Mouse (Mus musculus): ENCODE results near the gene Ppef2. TPM values are rescaled to one million over a fixed set of nuclear protein-coding genes. Genes with fewer than 3 reads are reported as not detected.
A peak's percentile ranks its signal among the peaks of the same experiment; 100 is the strongest.

Ppef2 gene
- polyA plus RNA-seq, 1 experiment from 2014 or later = 0.36 TPM

DNA sequence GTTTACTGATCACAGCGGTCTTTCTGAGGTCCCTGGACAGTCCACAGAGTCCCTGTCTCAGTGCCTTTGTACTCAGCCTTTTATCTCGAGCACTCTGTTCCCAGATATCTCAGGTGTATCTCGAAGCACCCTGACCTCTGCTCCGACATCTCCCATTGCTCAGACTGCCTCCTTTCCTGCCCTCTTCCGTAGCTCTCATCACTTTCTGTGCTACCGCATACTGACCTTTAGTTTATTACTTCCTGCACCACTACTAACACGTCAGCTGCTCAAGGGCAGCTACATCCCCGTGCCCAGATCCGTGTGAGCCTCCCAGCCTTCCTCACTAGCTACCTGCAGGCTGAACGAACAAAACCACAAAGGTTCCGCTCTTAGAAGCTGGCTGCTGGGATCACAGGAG lies 7.5 kb downstream of the Ppef2 start:
- DNase-seq (ENCODE audit: low spot score) (no peak), ATAC-seq (replicated peaks; ENCODE audit: low FRiP score) (no peak)
- Histone ChIP-seq H3K27ac (ENCODE audit: low read depth, low read length) (no peak overlapping the region), H3K27me3 (replicated peaks; ENCODE audit: control insufficient read depth, insufficient read depth, low read length) (peaks cover 13% of the 10 kb centered on the region), H3K4me3 (ENCODE audit: low read depth, low read length) (no peak overlapping the region), H3K9me3 (ENCODE audit: control insufficient read depth, low read length) (no peaks in the 10 kb centered on the region), H3K4me2 (no peak overlapping the region), H3K9ac (ENCODE audit: low read depth, low read length) (no peak overlapping the region), H3K4me1 (replicated peaks; ENCODE audit: control insufficient read depth, insufficient read depth, low read length) (no peaks in the 10 kb centered on the region), H3K36me3 (ENCODE audit: control insufficient read depth, insufficient read depth, low read length) (no peaks in the 10 kb centered on the region)
- WGBS = 72% methylated on average over 11 of the region's 11 CpGs

DNA sequence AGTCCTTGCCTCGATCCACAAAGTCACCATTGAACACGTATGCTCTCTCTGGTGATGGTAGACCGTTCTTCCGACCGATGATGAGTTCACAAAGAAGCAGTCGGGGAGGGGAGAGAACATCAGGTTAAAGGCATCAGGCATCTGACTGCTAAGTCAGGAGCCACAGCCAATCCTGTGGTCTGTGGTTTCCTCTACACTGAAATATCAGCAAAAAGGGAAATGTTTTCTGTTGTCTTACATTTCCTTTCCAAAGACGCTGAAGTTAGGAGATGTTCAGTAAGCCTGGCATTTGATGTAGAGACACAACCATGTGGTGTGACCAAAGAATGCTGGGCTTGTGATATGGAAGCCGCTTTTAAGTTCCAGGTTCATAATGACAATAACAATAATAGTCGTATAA lies 10.6 kb downstream of the Ppef2 start:
- 43% methylated on average over 9 of the region's 9 CpGs for WGBS
- no peak for ATAC-seq (replicated peaks; ENCODE audit: low FRiP score)
- peaks cover 10% of the 10 kb centered on the region for H3K27me3 ChIP-seq (replicated peaks; ENCODE audit: control insufficient read depth, insufficient read depth, low read length)
- no peaks in the 10 kb centered on the region for H3K9me3 ChIP-seq (ENCODE audit: control insufficient read depth, low read length)
- H3K9ac ChIP-seq (ENCODE audit: low read depth, low read length) = no peak overlapping the region
- no peak for DNase-seq (ENCODE audit: low spot score)
- H3K4me2 ChIP-seq = no peak overlapping the region
- no peaks in the 10 kb centered on the region for H3K4me1 ChIP-seq (replicated peaks; ENCODE audit: control insufficient read depth, insufficient read depth, low read length)
- H3K36me3 ChIP-seq (ENCODE audit: control insufficient read depth, insufficient read depth, low read length) = no peaks in the 10 kb centered on the region
- no peak overlapping the region for H3K27ac ChIP-seq (ENCODE audit: low read depth, low read length)
- no peak overlapping the region for H3K4me3 ChIP-seq (ENCODE audit: low read depth, low read length)

DNA sequence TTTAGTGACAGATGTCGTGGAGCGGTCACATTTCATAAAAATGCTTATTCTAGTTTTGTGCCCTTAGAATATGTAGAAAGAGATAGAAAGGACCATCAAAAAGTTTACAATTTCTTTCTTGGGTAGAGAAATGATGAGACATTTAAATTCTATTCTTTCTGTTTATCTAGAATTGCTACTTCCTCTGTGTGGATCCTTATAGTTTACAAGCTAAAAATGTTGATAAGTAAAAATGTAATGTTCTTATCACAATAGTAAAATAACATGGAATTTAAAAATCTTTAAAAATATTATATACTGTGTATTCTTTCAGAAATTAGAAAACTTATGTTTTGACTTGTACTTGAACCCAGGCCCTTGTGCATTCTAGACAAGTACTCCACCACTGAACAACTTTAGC lies 11.2 kb downstream of the Ppef2 start:
- Histone ChIP-seq H3K9ac (ENCODE audit: low read depth, low read length) (no peak overlapping the region), H3K9me3 (ENCODE audit: control insufficient read depth, low read length) (no peaks in the 10 kb centered on the region), H3K4me3 (ENCODE audit: low read depth, low read length) (no peak overlapping the region), H3K4me1 (replicated peaks; ENCODE audit: control insufficient read depth, insufficient read depth, low read length) (no peaks in the 10 kb centered on the region), H3K36me3 (ENCODE audit: control insufficient read depth, insufficient read depth, low read length) (no peaks in the 10 kb centered on the region), H3K27me3 (replicated peaks; ENCODE audit: control insufficient read depth, insufficient read depth, low read length) (peaks cover 10% of the 10 kb centered on the region), H3K27ac (ENCODE audit: low read depth, low read length) (no peak overlapping the region), H3K4me2 (no peak overlapping the region)
- DNase-seq (ENCODE audit: low spot score) (no peak), ATAC-seq (replicated peaks; ENCODE audit: low FRiP score) (no peak)
- WGBS = 87% methylated on average over 2 of the region's 2 CpGs

DNA sequence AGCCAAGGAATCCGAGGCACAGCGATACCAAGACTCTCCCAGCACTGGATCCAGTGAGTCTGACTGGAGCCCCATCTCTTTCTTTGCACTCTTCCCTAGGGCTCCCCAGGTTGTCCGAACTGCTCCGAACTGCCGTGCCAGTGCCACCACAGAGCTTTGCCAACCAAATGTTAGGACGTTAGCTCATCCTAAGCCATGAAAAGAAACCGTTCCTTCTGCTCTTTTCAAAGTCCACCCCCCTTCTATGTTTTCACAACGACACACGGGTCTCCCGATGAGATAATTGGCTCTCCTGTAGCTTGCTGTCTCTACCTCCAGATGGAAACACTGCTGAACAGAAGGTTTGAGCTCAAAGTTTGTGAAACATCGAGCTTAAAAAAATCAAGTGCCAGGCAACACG lies 15.3 kb downstream of the Ppef2 start:
- 88% methylated on average over 12 of the region's 12 CpGs for WGBS
- DNase-seq (ENCODE audit: low spot score) (no peak), ATAC-seq (replicated peaks; ENCODE audit: low FRiP score) (no peak)
- Histone ChIP-seq H3K27ac (ENCODE audit: low read depth, low read length) (no peak overlapping the region), H3K9me3 (ENCODE audit: control insufficient read depth, low read length) (no peaks in the 10 kb centered on the region), H3K4me2 (no peak overlapping the region), H3K4me1 (replicated peaks; ENCODE audit: control insufficient read depth, insufficient read depth, low read length) (no peaks in the 10 kb centered on the region), H3K9ac (ENCODE audit: low read depth, low read length) (no peak overlapping the region), H3K27me3 (replicated peaks; ENCODE audit: control insufficient read depth, insufficient read depth, low read length) (peaks cover 11% of the 10 kb centered on the region), H3K36me3 (ENCODE audit: control insufficient read depth, insufficient read depth, low read length) (no peaks in the 10 kb centered on the region), H3K4me3 (ENCODE audit: low read depth, low read length) (no peak overlapping the region)

DNA sequence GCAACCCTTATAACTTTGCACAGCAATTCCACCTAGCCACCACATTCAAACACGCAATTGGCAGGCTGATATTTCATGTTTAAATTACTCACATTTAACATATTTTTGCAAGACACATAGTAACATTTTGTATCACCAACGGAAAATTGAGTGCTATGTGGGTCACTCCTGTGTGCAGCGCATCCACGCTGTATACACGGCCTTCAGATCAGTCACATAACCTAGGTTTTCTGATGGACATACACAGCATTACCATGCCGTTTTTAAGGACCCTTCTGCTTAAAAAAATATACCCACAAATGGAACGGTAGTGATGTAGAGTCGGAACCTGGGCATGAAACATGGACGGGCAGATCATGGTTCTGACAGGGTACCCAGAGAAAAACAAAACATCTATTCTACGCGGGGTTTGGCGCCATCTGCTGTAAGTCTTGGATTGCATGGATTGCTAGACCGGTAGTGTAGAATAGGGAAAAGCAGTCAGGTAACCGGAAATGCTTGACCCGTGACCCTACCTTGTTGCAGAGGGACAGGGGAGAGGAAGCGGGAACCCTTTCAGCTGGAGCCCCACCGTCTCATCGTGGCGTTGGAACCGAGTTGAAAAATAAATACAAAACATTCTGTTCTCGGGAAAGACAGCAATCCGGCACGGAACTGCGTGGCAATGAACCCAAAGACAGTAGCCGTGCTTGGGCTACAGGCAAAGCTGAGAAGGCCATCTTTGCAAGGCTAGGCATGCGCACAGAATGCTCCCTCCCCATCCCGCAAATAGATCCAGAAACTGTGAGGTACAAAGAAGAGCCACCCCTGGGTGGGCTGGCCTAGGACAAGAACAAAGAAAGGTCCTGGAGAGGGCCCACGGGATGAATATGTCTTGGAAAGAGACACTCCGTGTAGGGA lies 16.5 kb downstream of the Ppef2 start:
- no peaks in the 10 kb centered on the region for H3K9me3 ChIP-seq (ENCODE audit: control insufficient read depth, low read length)
- H3K9ac ChIP-seq (ENCODE audit: low read depth, low read length) = no peak overlapping the region
- peaks cover 9% of the 10 kb centered on the region for H3K27me3 ChIP-seq (replicated peaks; ENCODE audit: control insufficient read depth, insufficient read depth, low read length)
- H3K27ac ChIP-seq (ENCODE audit: low read depth, low read length) = no peak overlapping the region
- no peaks in the 10 kb centered on the region for H3K4me1 ChIP-seq (replicated peaks; ENCODE audit: control insufficient read depth, insufficient read depth, low read length)
- no peak overlapping the region for H3K4me3 ChIP-seq (ENCODE audit: low read depth, low read length)
- no peaks in the 10 kb centered on the region for H3K36me3 ChIP-seq (ENCODE audit: control insufficient read depth, insufficient read depth, low read length)
- ATAC-seq (replicated peaks; ENCODE audit: low FRiP score) = no peak
- H3K4me2 ChIP-seq = peak overlapping the region; percentile 4; the same call in 1 of the 2 replicates
- WGBS = 42% methylated on average over 29 of the region's 29 CpGs
- peak; percentile 54 for DNase-seq (ENCODE audit: low spot score)

DNA sequence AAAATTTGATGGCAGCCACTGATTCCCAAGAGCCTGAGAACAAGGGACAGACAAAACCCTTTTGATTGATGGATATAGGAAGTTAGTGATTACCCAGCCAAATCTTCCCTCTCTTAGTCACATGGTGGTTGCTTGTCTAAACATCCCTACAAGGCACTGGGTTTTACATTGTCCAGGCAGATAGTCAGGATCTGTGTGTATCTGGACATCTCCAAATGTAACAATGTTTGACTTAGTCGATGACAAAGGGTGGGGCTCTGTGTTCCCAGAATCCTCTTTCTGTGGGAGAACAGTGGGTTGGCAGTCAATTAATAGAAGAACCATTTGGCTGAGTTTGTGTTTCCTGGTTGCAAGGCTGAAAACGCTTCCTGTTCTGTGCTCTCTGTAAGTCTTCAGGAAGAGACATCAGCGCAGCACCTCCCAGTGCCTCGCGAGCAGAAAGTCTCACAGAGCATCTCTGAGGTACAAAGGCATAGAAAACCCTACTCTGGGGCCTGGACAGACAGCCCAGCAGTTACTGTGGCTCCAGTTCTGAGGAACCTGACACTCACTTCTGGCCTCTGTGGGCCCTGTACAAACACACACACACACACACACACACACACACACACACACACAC lies 21.0 kb downstream of the Ppef2 start:
- Histone ChIP-seq H3K27ac (ENCODE audit: low read depth, low read length) (no peak overlapping the region), H3K9ac (ENCODE audit: low read depth, low read length) (no peak overlapping the region), H3K36me3 (ENCODE audit: control insufficient read depth, insufficient read depth, low read length) (no peaks in the 10 kb centered on the region), H3K4me2 (no peak overlapping the region), H3K4me3 (ENCODE audit: low read depth, low read length) (no peak overlapping the region), H3K9me3 (ENCODE audit: control insufficient read depth, low read length) (no peaks in the 10 kb centered on the region), H3K4me1 (replicated peaks; ENCODE audit: control insufficient read depth, insufficient read depth, low read length) (no peaks in the 10 kb centered on the region), H3K27me3 (replicated peaks; ENCODE audit: control insufficient read depth, insufficient read depth, low read length) (peaks cover 9% of the 10 kb centered on the region)
- ATAC-seq (replicated peaks; ENCODE audit: low FRiP score) = no peak
- WGBS = 35% methylated on average over 5 of the region's 5 CpGs
- DNase-seq (ENCODE audit: low spot score) = no peak

DNA sequence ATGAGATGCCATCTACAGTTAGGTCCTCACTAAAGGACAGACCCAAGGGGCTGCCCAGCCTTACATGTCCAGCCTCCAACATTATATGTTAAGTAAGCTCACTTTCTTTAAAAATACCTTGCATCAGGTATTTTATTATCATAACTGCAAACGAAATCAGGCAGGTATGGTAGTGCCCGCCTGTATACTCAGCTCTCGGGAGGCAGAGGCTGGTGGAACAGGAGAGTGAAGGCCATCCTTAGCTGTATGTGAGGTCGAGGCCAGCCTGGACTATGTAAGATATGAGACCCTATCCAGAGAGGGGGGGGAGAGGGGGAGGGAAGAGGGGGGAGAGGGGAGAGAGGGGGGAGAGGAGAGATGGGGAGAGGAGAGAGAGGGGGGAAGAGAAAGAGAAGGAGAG lies 22.7 kb downstream of the Ppef2 start:
- H3K36me3 ChIP-seq (ENCODE audit: control insufficient read depth, insufficient read depth, low read length) = no peaks in the 10 kb centered on the region
- no peak overlapping the region for H3K9ac ChIP-seq (ENCODE audit: low read depth, low read length)
- ATAC-seq (replicated peaks; ENCODE audit: low FRiP score) (no peak), DNase-seq (ENCODE audit: low spot score) (no peak)
- H3K9me3 ChIP-seq (ENCODE audit: control insufficient read depth, low read length) = no peaks in the 10 kb centered on the region
- no peak overlapping the region for H3K4me2 ChIP-seq
- H3K27ac ChIP-seq (ENCODE audit: low read depth, low read length) = no peak overlapping the region
- H3K4me3 ChIP-seq (ENCODE audit: low read depth, low read length) = no peak overlapping the region
- H3K4me1 ChIP-seq (replicated peaks; ENCODE audit: control insufficient read depth, insufficient read depth, low read length) = no peaks in the 10 kb centered on the region
- WGBS = 74% methylated on average over 4 of the region's 4 CpGs
- peaks cover 9% of the 10 kb centered on the region for H3K27me3 ChIP-seq (replicated peaks; ENCODE audit: control insufficient read depth, insufficient read depth, low read length)

DNA sequence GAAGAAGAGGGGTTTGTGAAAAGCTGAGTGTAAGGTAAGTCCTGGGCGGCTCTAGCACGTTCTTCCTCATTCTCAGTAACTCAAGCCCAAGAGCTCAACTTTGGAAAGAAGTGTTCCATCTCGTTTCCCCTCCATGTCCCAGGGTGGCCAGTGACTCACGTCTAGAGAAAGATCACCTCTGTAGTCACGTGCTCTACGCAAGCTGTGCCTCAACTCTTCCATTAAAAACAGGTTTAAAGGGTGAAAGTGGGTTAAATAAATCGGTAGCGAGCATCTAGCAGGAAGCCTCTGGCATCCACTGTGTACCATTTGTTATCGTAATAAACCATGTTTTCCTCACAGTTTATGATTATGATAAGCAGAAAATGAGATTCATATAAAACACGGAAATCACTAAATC lies 24.2 kb downstream of the Ppef2 start:
- H3K9ac ChIP-seq (ENCODE audit: low read depth, low read length) = no peak overlapping the region
- 73% methylated on average over 10 of the region's 10 CpGs for WGBS
- H3K27me3 ChIP-seq (replicated peaks; ENCODE audit: control insufficient read depth, insufficient read depth, low read length) = peaks cover 6% of the 10 kb centered on the region; the same call in 1 of the 2 replicates
- no peaks in the 10 kb centered on the region for H3K36me3 ChIP-seq (ENCODE audit: control insufficient read depth, insufficient read depth, low read length)
- H3K27ac ChIP-seq (ENCODE audit: low read depth, low read length) = no peak overlapping the region
- no peaks in the 10 kb centered on the region for H3K4me1 ChIP-seq (replicated peaks; ENCODE audit: control insufficient read depth, insufficient read depth, low read length)
- ATAC-seq (replicated peaks; ENCODE audit: low FRiP score) (no peak), DNase-seq (ENCODE audit: low spot score) (no peak)
- no peak overlapping the region for H3K4me3 ChIP-seq (ENCODE audit: low read depth, low read length)
- H3K4me2 ChIP-seq = no peak overlapping the region
- no peaks in the 10 kb centered on the region for H3K9me3 ChIP-seq (ENCODE audit: control insufficient read depth, low read length)

DNA sequence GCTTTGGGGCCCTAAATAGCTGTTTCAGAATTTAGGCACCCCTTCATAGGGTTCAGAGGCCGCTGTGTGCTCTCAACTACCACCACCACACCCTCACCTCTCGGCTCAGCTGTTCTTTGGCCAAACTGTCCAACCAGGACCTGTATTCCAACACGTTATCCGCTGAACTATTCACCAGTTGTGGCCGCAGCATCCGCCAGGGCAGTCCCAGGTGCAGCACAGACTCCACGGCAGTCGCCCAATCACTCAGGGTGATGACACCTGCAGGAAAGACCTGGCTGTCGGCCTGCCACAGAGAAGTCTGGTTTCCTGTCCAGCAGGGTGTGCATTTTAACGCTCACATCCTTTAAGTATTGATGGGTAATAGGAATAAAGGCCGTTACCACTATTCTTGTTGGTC lies 25.8 kb downstream of the Ppef2 start:
- no peak overlapping the region for H3K4me2 ChIP-seq
- H3K27ac ChIP-seq (ENCODE audit: low read depth, low read length) = no peak overlapping the region
- no peaks in the 10 kb centered on the region for H3K9me3 ChIP-seq (ENCODE audit: control insufficient read depth, low read length)
- H3K27me3 ChIP-seq (replicated peaks; ENCODE audit: control insufficient read depth, insufficient read depth, low read length) = peaks cover 3% of the 10 kb centered on the region; the same call in 1 of the 2 replicates
- 78% methylated on average over 11 of the region's 11 CpGs for WGBS
- DNase-seq (ENCODE audit: low spot score) (no peak), ATAC-seq (replicated peaks; ENCODE audit: low FRiP score) (no peak)
- H3K4me1 ChIP-seq (replicated peaks; ENCODE audit: control insufficient read depth, insufficient read depth, low read length) = no peaks in the 10 kb centered on the region
- no peak overlapping the region for H3K4me3 ChIP-seq (ENCODE audit: low read depth, low read length)
- no peaks in the 10 kb centered on the region for H3K36me3 ChIP-seq (ENCODE audit: control insufficient read depth, insufficient read depth, low read length)
- H3K9ac ChIP-seq (ENCODE audit: low read depth, low read length) = no peak overlapping the region
